Mouse (Mus musculus): ENCODE results near the gene Bglap. TPM values are rescaled to one million over a fixed set of nuclear protein-coding genes. Genes with fewer than 3 reads are reported as not detected.

Gene Bglap
- polyA plus RNA-seq, 1 experiment from 2014 or later = not detected

- peaks cover 23% of the 10 kb centered on the region for H3K4me1 ChIP-seq (ENCODE audit: control insufficient read depth, insufficient read depth, low read length)
- H3K27me3 ChIP-seq (ENCODE audit: control insufficient read depth, insufficient read depth, low read length) = no peaks in the 10 kb centered on the region
- no peak for ATAC-seq (replicated peaks; ENCODE audit: extremely low read depth, insufficient read depth, low FRiP score)
- peak overlapping the region; percentile 60 for H3K9ac ChIP-seq (ENCODE audit: low read length)
- H3K36me3 ChIP-seq (ENCODE audit: control insufficient read depth, insufficient read depth) = peaks cover 9% of the 10 kb centered on the region
- peak overlapping the region; percentile 61 for H3K4me2 ChIP-seq (ENCODE audit: low read depth, low read length)
- H3K9me3 ChIP-seq (replicated peaks; ENCODE audit: control insufficient read depth, low read length) = no peaks in the 10 kb centered on the region
- peak overlapping the region; percentile 96 for H3K27ac ChIP-seq (ENCODE audit: low read length)
- WGBS = 45% methylated on average over 11 of the region's 11 CpGs
- H3K4me3 ChIP-seq (ENCODE audit: low read length) = peak overlapping the region; percentile 87
Observed at GRCm38 (mm10) chr3:88337367-88338020, 46.8 kb downstream of the Bglap start.

DNA sequence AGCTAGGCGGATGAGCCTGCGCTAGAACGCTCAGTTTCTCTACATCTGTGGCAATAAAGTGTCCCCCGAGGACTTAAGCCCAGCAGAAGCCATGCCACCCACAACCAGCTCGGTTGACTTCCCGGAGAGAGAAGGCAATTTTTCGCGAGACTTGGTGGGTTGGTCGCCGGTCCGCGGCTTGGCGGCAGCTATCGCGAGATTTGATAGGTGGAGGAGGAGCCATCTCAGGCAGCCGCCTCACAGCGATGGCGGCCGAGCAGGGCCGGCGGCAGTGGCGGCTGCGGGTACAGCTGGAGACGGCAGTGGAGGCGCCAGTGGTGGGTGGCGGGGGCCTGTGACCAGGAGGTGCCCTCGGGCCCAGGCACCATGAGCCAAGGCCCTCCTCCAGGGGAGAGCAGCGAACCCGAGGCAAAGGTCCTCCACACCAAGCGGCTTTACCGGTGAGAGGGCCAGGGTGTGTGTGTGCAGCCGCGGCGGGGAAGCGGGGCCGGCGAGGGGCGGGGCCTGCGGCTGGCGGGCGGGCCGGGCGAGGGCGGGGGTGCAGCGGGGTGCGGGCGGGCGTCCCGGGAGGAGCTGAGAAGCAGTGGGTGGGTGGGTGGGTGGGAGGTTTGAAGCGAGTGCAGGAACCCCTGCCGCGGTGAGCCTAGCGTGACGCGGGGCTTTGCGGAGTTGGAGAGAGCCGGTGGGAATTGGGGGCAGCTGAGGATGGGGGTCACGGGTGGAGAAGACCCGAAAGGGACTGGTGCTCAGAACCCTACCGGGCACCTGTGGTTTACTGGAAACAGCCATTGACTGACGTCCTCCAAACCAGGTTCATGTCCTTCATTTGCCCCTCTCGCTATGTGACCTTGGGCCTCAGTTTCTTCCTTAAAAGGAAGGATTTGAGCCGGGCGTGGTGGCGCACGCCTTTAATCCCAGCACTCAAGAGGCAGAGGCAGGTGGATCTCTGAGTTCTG, 47.9 kb downstream of the Bglap start, which contains the start of the genes Tmem79 and Smg5:
Tmem79 (minus strand) TSS at position 91 of the 956 bp plus-strand sequence.
Smg5 (plus strand) TSS at position 203 of the 956 bp plus-strand sequence.
- Histone ChIP-seq H3K27me3 (ENCODE audit: control insufficient read depth, insufficient read depth, low read length) (no peaks in the 10 kb centered on the region), H3K4me2 (ENCODE audit: low read depth, low read length) (peak within 1 kb of the TSS; percentile 65), H3K4me1 (ENCODE audit: control insufficient read depth, insufficient read depth, low read length) (peaks cover 23% of the 10 kb centered on the region), H3K9ac (ENCODE audit: low read length) (peak within 1 kb of the TSS; percentile 98), H3K4me3 (ENCODE audit: low read length) (peak within 1 kb of the TSS; percentile 87), H3K27ac (ENCODE audit: low read length) (peak within 1 kb of the TSS; percentile 96), H3K36me3 (ENCODE audit: control insufficient read depth, insufficient read depth) (no peaks in the 10 kb centered on the region; the same call in 1 of the 2 replicates), H3K9me3 (replicated peaks; ENCODE audit: control insufficient read depth, low read length) (no peaks in the 10 kb centered on the region)
- peak; percentile 91 for ATAC-seq (replicated peaks; ENCODE audit: extremely low read depth, insufficient read depth, low FRiP score)
- under 1% methylated on average over 52 of the region's 66 CpGs for WGBS

GRCm38 (mm10) chr3:88335436-88336053, 48.7 kb downstream of the Bglap start:
- H3K36me3 ChIP-seq (ENCODE audit: control insufficient read depth, insufficient read depth) = no peaks in the 10 kb centered on the region
- under 1% methylated on average over 27 of the region's 27 CpGs for WGBS
- peak overlapping the region; percentile 84 for H3K9ac ChIP-seq (ENCODE audit: low read length)
- no peaks in the 10 kb centered on the region for H3K9me3 ChIP-seq (replicated peaks; ENCODE audit: control insufficient read depth, low read length)
- peaks cover 23% of the 10 kb centered on the region for H3K4me1 ChIP-seq (ENCODE audit: control insufficient read depth, insufficient read depth, low read length)
- H3K27ac ChIP-seq (ENCODE audit: low read length) = peak overlapping the region; percentile 96
- no peaks in the 10 kb centered on the region for H3K27me3 ChIP-seq (ENCODE audit: control insufficient read depth, insufficient read depth, low read length)
- peak overlapping the region; percentile 87 for H3K4me3 ChIP-seq (ENCODE audit: low read length)
- peak; percentile 47 for ATAC-seq (replicated peaks; ENCODE audit: extremely low read depth, insufficient read depth, low FRiP score)
- H3K4me2 ChIP-seq (ENCODE audit: low read depth, low read length) = peak overlapping the region; percentile 65

GRCm38 (mm10) chr3:88334902-88335435, 49.3 kb downstream of the Bglap start:
- peak overlapping the region; percentile 65 for H3K4me2 ChIP-seq (ENCODE audit: low read depth, low read length)
- no peaks in the 10 kb centered on the region for H3K9me3 ChIP-seq (replicated peaks; ENCODE audit: control insufficient read depth, low read length)
- peak overlapping the region; percentile 84 for H3K9ac ChIP-seq (ENCODE audit: low read length)
- H3K36me3 ChIP-seq (ENCODE audit: control insufficient read depth, insufficient read depth) = no peaks in the 10 kb centered on the region
- H3K4me3 ChIP-seq (ENCODE audit: low read length) = peak overlapping the region; percentile 87
- peak overlapping the region; percentile 96 for H3K27ac ChIP-seq (ENCODE audit: low read length)
- H3K27me3 ChIP-seq (ENCODE audit: control insufficient read depth, insufficient read depth, low read length) = no peaks in the 10 kb centered on the region
- 39% methylated on average over 3 of the region's 3 CpGs for WGBS
- no peak for ATAC-seq (replicated peaks; ENCODE audit: extremely low read depth, insufficient read depth, low FRiP score)
- H3K4me1 ChIP-seq (ENCODE audit: control insufficient read depth, insufficient read depth, low read length) = peaks cover 23% of the 10 kb centered on the region

- 54% methylated on average over 12 of the region's 12 CpGs for WGBS
- no peak for ATAC-seq (replicated peaks; ENCODE audit: extremely low read depth, insufficient read depth, low FRiP score)
- H3K9ac ChIP-seq (ENCODE audit: low read length) = no peak overlapping the region
- no peaks in the 10 kb centered on the region for H3K9me3 ChIP-seq (replicated peaks; ENCODE audit: control insufficient read depth, low read length)
- H3K4me2 ChIP-seq (ENCODE audit: low read depth, low read length) = peak overlapping the region; percentile 65; the same call in 1 of the 2 replicates
- H3K27ac ChIP-seq (ENCODE audit: low read length) = no peak overlapping the region
- peaks cover 4% of the 10 kb centered on the region; the same call in 1 of the 2 replicates for H3K36me3 ChIP-seq (ENCODE audit: control insufficient read depth, insufficient read depth)
- no peak overlapping the region for H3K4me3 ChIP-seq (ENCODE audit: low read length)
- no peaks in the 10 kb centered on the region for H3K27me3 ChIP-seq (ENCODE audit: control insufficient read depth, insufficient read depth, low read length)
- peaks cover 23% of the 10 kb centered on the region for H3K4me1 ChIP-seq (ENCODE audit: control insufficient read depth, insufficient read depth, low read length)
Observed at GRCm38 (mm10) chr3:88334029-88334658, 50.1 kb downstream of the Bglap start.

Other genes starting within 250 kb of the Bglap start
- 40.5 and 44.7 TPM in 2 replicates for gene Mef2d, start 242.1 kb downstream of the Bglap start, polyA plus RNA-seq (2015; fragmentation: Nextera tagmentation; extraction: Ambion mirVana)
- 0.09 and 0.21 TPM in 2 replicates for gene Rhbg, start 129.8 kb downstream of the Bglap start, polyA plus RNA-seq (2015; fragmentation: Nextera tagmentation; extraction: Ambion mirVana)
- 0.19 TPM in 1 of 2 replicates, not detected in the other for gene Gm38392, start 97.3 kb downstream of the Bglap start, polyA plus RNA-seq (2015; fragmentation: Nextera tagmentation; extraction: Ambion mirVana)
- 13.4 and 16.1 TPM in 2 replicates for gene Tsacc, start 87.5 kb downstream of the Bglap start, polyA plus RNA-seq (2015; fragmentation: Nextera tagmentation; extraction: Ambion mirVana)
- 383 and 394 TPM in 2 replicates for gene Cct3, start 87.3 kb downstream of the Bglap start, polyA plus RNA-seq (2015; fragmentation: Nextera tagmentation; extraction: Ambion mirVana)
- gene Glmp, start 59.4 kb downstream of the Bglap start, polyA plus RNA-seq (2015; fragmentation: Nextera tagmentation; extraction: Ambion mirVana) = 142 and 149 TPM in 2 replicates
- gene Tmem79, start 48.3 kb downstream of the Bglap start, polyA plus RNA-seq (2015; fragmentation: Nextera tagmentation; extraction: Ambion mirVana) = 1.7 and 2.6 TPM in 2 replicates
- gene Smg5, start 48.2 kb downstream of the Bglap start, polyA plus RNA-seq (2015; fragmentation: Nextera tagmentation; extraction: Ambion mirVana) = 50.1 and 51.0 TPM in 2 replicates
- 3.2 and 4.2 TPM in 2 replicates for gene Paqr6, start 19.9 kb downstream of the Bglap start, polyA plus RNA-seq (2015; fragmentation: Nextera tagmentation; extraction: Ambion mirVana)
- 0.21 TPM in 1 of 2 replicates, not detected in the other for gene Bglap3, start 11.7 kb downstream of the Bglap start, polyA plus RNA-seq (2015; fragmentation: Nextera tagmentation; extraction: Ambion mirVana)
- gene Bglap2, start 5.8 kb downstream of the Bglap start, polyA plus RNA-seq (2015; fragmentation: Nextera tagmentation; extraction: Ambion mirVana) = not detected in 2 replicates
- 98.2 and 98.4 TPM in 2 replicates for gene Pmf1, start 25.9 kb upstream of the Bglap start, polyA plus RNA-seq (2015; fragmentation: Nextera tagmentation; extraction: Ambion mirVana)
- 13.3 and 13.7 TPM in 2 replicates for gene Slc25a44, start 40.7 kb upstream of the Bglap start, polyA plus RNA-seq (2015; fragmentation: Nextera tagmentation; extraction: Ambion mirVana)
- 3.0 and 3.7 TPM in 2 replicates for gene Sema4a, start 76.7 kb upstream of the Bglap start, polyA plus RNA-seq (2015; fragmentation: Nextera tagmentation; extraction: Ambion mirVana)
- gene Lmna, start 125.5 kb upstream of the Bglap start, polyA plus RNA-seq (2015; fragmentation: Nextera tagmentation; extraction: Ambion mirVana) = 127 and 129 TPM in 2 replicates
- gene Mex3a, start 147.9 kb upstream of the Bglap start, polyA plus RNA-seq (2015; fragmentation: Nextera tagmentation; extraction: Ambion mirVana) = 5.3 and 5.7 TPM in 2 replicates
- 2.2 and 5.2 TPM in 2 replicates for gene Rab25, start 163.8 kb upstream of the Bglap start, polyA plus RNA-seq (2015; fragmentation: Nextera tagmentation; extraction: Ambion mirVana)
- 136 and 139 TPM in 2 replicates for gene Lamtor2, start 168.6 kb upstream of the Bglap start, polyA plus RNA-seq (2015; fragmentation: Nextera tagmentation; extraction: Ambion mirVana)
- 28.8 and 32.0 TPM in 2 replicates for gene Ubqln4, start 169.3 kb upstream of the Bglap start, polyA plus RNA-seq (2015; fragmentation: Nextera tagmentation; extraction: Ambion mirVana)
- 136 and 161 TPM in 2 replicates for gene Ssr2, start 191.4 kb upstream of the Bglap start, polyA plus RNA-seq (2015; fragmentation: Nextera tagmentation; extraction: Ambion mirVana)
- gene Arhgef2, start 221.5 kb upstream of the Bglap start, polyA plus RNA-seq (2015; fragmentation: Nextera tagmentation; extraction: Ambion mirVana) = 76.7 and 85.5 TPM in 2 replicates

Data from heart, embryonic 16.5 days (tissue).